Mouse (Mus musculus) bone marrow macrophage, adult 2 months (primary cell): Measurements from ENCODE around the gene Yif1a. TPM values are rescaled to one million over a fixed set of nuclear protein-coding genes. Genes with fewer than 3 reads are reported as not detected.

Experiments
- H3K27ac ChIP-seq: 2 replicates; pipeline ENCODE4 v1.5.1; 2012; ENCODE audit warnings: low read depth, low read length; ENCODE audit not compliant: insufficient read depth
- H3K4me1 ChIP-seq: 2 replicates; pipeline ENCODE4 v1.6.1; 2012; ENCODE audit warnings: low read length; ENCODE audit not compliant: control insufficient read depth, insufficient read depth
- H3K4me3 ChIP-seq: 2 replicates; pipeline ENCODE4 v1.5.1; 2012; ENCODE audit warnings: mild to moderate bottlenecking, low read length, moderate library complexity; ENCODE audit not compliant: insufficient read depth
- CTCF ChIP-seq: IDR thresholded peaks from 2 replicates; pipeline ENCODE4 v1.5.1; 2012; ENCODE audit warnings: low read depth, mild to moderate bottlenecking, low read length, moderate library complexity
- POLR2A ChIP-seq: IDR thresholded peaks from 2 replicates; pipeline ENCODE4 v1.6.1; 2012; ENCODE audit warnings: mild to moderate bottlenecking, low read depth, low read length, borderline replicate concordance
- polyA plus RNA-seq: library from polyadenylated mRNA; stranded (reverse); fragments of >200 nt; gene quantifications from 2 replicates; pipeline ENCODE4 v1.2.4, GENCODE M21; 2012; ENCODE audit not compliant: missing spikeins, insufficient read depth, insufficient read length

Gene Yif1a
- polyA plus RNA-seq, 1 experiment = 34.1 TPM

- TF ChIP-seq CTCF (no peak), POLR2A (no peak)
- Histone ChIP-seq H3K4me3 (no peak overlapping the region), H3K27ac (no peak overlapping the region), H3K4me1 (no peaks in the 10 kb centered on the region)
Observed at GRCm38 (mm10) chr19:5058801-5059771, 29.3 kb upstream of the Yif1a start.

GRCm38 (mm10) chr19:5060365-5061330 is 27.7 kb upstream of the Yif1a start:
- TF ChIP-seq CTCF (no peak), POLR2A (no peak)
- H3K4me1 ChIP-seq = no peaks in the 10 kb centered on the region
- H3K27ac ChIP-seq = no peak overlapping the region
- H3K4me3 ChIP-seq = no peak overlapping the region

DNA sequence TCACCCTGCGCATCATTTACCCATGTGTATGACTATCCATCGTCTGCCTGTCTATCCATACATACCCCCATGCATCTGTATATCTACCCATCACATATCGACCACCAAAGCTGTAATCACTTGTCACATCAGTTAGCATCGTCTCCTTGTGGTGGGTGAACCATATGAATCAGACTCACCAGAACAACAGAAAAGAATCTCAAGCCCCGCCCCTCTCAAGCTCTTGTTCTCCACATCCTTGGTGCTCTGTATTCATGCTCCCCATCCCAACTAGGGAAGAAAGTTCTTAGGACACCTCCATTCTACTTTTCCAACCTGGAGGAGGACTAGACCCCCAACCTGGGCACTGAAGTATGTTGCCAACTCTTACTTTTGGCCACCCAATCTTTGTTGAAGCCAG is 26.3 kb upstream of the Yif1a start:
- TF ChIP-seq POLR2A = no peak
- no peak for TF ChIP-seq CTCF
- H3K27ac ChIP-seq = no peak overlapping the region
- H3K4me1 ChIP-seq = no peaks in the 10 kb centered on the region

GRCm38 (mm10) chr19:5062446-5062845 is 25.9 kb upstream of the Yif1a start:
- H3K4me1 ChIP-seq = no peaks in the 10 kb centered on the region
- no peak overlapping the region for H3K27ac ChIP-seq
- H3K4me3 ChIP-seq = no peak overlapping the region
- no peak for TF ChIP-seq POLR2A
- TF ChIP-seq CTCF = no peak

More for the DNA sequence above, 26.3 kb upstream of the Yif1a start:
- H3K4me3 ChIP-seq = no peak overlapping the region

DNA sequence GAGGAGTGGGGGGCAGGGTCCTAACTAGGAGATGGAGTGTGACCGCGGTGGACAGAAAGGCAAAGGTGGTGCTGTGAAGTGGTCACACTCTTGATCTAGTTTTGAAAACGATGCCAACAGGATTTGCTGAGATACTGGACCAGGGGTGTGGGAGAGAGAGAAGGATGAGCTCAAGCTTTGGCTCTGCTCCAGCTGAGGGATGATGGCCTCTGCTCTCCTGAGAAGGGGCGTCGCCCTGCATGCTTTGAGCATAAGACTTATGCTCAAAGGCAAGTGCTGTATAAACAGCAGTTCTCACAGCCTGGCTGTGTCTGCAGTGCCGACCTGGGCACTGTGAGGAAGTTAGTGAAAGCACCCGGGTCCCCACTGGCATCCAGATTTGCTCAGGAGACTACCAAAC is 23.2 kb upstream of the Yif1a start:
- TF ChIP-seq POLR2A (no peak), CTCF (no peak)
- Histone ChIP-seq H3K27ac (no peak overlapping the region), H3K4me1 (no peaks in the 10 kb centered on the region), H3K4me3 (no peak overlapping the region)

DNA sequence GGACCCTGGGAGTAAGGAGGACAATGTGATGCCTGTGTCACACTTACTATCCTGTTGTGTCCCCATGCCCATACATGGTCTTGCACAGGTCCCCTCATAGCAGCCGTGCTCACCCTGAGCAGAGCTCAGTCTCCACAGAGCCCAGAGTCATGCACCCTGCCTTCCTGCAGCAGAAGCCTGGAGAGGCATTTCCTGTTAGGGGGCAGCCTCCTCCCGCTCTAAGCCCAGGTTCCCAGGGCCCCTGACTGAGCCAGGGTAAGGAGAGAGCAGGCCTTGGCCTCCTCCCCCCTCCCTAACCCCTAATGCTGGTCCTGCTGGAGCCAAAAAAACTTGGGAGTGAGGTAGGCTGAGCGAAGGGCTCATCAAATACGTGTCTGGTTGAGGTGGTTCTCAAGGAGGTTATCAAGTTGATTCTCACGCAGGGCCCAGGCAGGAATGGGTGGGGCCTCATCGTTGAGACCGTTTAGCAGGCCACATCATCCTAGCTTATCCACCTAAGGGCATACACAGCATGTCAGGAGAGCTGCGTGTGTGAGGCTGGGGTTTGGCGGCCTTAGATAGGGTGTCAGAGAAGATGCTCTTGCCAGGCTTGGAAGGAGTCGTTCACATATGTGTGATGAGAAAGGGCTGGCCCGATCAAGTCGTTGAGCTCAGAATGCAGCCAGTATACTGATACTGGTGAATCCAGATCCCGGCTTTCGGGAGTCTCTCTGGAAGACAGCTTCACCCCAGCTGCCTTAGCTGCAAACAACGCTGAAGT is 21.1 kb upstream of the Yif1a start:
- TF ChIP-seq POLR2A (no peak), CTCF (no peak)
- H3K4me1 ChIP-seq = peaks cover under 1% of the 10 kb centered on the region; the same call in 1 of the 2 replicates
- H3K4me3 ChIP-seq = no peak overlapping the region
- H3K27ac ChIP-seq = no peak overlapping the region

DNA sequence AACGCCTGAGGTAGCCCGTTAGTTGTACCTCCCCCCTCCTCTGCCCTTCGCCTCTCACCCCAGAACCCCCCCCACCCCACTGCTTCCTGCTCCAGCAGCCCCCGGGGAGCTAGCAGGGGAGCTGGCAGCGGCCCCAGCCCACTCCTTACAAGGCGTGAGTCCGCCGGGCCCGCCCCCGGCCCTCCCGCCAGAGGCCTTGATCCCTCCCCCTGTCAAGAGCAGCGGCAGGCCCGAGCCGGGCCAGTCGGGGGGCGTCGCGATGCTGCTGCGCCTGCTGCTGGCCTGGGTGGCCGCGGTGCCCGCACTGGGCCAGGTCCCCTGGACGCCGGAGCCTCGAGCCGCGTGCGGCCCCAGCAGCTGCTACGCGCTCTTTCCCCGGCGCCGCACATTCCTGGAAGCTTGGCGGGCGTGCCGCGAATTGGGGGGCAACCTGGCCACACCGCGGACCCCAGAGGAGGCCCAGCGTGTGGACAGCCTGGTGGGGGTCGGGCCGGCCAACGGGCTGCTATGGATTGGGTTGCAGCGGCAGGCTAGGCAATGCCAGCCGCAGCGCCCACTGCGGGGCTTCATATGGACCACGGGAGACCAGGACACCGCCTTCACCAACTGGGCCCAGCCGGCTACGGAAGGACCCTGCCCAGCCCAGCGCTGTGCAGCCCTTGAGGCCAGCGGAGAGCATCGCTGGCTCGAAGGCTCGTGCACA is 20.3 kb upstream of the Yif1a start, which contains the start of gene Cd248:
Gene Cd248 (plus strand): TSS at position 212 of the 703 bp plus-strand sequence.
- TF ChIP-seq CTCF (no peak), POLR2A (no peak)
- Histone ChIP-seq H3K27ac (no peak within 1 kb of the TSS), H3K4me1 (peaks cover 6% of the 10 kb centered on the region; the same call in 1 of the 2 replicates), H3K4me3 (no peak within 1 kb of the TSS)

DNA sequence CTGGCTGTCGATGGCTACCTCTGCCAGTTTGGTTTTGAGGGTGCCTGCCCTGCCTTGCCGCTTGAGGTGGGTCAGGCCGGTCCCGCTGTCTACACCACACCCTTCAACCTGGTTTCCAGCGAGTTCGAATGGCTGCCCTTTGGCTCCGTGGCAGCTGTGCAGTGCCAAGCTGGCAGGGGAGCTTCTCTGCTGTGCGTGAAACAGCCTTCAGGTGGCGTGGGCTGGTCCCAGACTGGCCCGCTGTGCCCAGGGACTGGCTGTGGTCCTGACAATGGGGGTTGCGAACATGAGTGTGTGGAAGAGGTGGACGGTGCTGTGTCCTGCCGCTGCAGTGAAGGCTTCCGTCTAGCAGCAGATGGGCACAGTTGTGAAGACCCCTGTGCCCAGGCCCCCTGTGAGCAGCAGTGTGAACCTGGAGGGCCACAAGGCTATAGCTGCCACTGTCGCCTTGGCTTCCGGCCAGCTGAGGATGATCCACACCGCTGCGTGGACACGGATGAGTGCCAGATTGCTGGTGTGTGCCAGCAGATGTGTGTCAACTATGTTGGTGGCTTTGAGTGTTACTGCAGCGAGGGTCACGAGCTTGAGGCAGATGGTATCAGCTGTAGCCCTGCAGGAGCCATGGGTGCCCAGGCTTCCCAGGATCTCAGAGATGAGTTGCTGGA is 19.6 kb upstream of the Yif1a start:
- TF ChIP-seq CTCF (no peak), POLR2A (no peak)

More for the DNA sequence above, 19.6 kb upstream of the Yif1a start:
- Histone ChIP-seq H3K4me3 (no peak overlapping the region), H3K4me1 (peaks cover 8% of the 10 kb centered on the region; the same call in 1 of the 2 replicates), H3K27ac (no peak overlapping the region)
